Mouse (Mus musculus): ENCODE data around the gene Dao.

Gene Dao

DNA sequence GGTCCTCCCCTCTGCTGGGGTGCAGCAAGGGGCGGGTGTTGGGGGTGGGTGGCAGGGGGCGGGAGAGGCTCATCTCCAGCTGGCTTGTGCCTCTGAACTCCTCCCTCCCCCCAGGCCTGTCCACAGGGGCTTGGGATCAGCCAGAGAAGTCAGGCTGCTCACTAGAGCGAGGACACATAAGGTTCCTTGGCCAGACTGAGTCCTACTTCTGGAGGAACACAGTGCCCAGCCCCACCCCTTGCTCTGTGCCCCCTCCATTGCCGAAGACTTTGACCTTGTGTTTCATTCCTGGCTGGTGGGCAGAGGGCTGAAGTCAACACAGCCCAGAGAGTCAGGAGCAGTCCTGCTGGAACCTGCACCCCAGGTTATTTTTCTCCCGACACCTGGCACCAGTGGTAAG lies at the start of gene Dao:
TSS of gene Dao (plus strand) at position 162 of the 400 bp plus-strand sequence.
- no peak for DNase-seq (ENCODE audit: extremely low read depth, insufficient read length, low spot score)

GRCm38 (mm10) chr5:113954421-113954820 lies 49.1 kb upstream of the Dao start:
- DNase-seq (ENCODE audit: extremely low read depth, insufficient read length, low spot score), result peak; percentile 61

GRCm38 (mm10) chr5:113955281-113955680 lies 48.2 kb upstream of the Dao start:
- no peak for DNase-seq (ENCODE audit: extremely low read depth, insufficient read length, low spot score)

- no peak for DNase-seq (ENCODE audit: extremely low read depth, insufficient read length, low spot score)
Measured at GRCm38 (mm10) chr5:113955691-113956090, 47.8 kb upstream of the Dao start.

DNA sequence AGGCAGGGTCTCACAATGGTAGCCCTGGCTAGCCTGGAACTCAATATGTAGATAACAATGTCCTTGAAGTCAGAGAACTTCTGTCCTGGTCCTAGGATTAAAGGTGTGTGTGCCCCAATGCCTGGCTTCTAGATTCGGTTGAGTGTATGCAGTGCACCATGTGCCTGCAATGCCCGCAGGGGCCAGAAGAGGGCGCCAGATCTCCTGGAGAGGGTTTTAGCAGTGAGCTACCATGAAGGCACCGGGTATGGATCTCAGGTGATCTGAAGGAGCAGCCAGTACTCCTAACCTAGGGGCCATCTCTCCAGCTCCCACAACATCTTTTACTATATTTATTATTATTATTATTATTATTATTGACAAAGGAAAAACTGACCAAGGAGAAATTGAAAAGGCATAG lies 47.0 kb upstream of the Dao start:
- DNase-seq (ENCODE audit: extremely low read depth, insufficient read length, low spot score), result peak; percentile 39

GRCm38 (mm10) chr5:113959039-113959438 lies 44.5 kb upstream of the Dao start:
- no peak for DNase-seq (ENCODE audit: extremely low read depth, insufficient read length, low spot score)

GRCm38 (mm10) chr5:113960416-113960815 lies 43.1 kb upstream of the Dao start:
- DNase-seq (ENCODE audit: extremely low read depth, insufficient read length, low spot score), result no peak

DNA sequence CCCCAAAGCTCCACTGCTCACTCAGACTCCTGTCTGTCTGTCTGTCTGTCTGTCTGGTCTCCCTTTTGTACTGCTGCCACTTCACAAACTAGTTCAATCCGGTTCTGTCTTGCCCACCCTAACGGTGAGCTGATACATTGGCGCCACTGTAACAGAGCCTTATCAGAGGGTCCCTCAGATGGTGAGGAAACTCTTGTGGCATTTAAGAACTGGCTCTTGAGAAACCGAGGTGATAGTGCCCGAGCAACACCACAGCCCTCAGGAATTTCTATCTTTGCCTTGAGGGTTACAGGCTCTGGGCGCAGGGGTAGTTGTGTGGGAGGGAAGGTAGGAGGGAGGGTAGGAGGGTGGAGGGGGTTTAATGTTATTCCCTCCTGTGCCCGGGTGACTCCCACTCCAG lies 41.7 kb upstream of the Dao start:
- no peak for DNase-seq (ENCODE audit: extremely low read depth, insufficient read length, low spot score)

DNA sequence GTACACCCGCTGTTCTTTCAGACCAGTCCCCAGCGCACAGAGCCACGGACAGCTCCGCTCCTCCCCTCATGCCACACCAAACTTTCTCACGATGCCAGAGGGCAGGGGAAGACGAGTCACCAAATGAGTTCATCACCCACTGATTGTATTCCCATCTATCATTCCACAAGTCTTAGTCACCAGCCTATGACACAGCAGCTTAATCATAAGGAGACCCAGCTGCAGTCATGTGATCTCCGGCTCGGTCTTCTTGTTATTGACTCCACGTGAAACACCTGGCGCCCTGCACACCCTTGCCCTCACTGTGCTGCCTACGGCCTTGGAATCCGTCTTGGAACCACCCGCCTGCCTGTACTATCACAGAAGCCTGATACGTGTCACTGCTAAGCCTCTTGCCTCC lies 38.5 kb upstream of the Dao start:
- peak; percentile 38 for DNase-seq (ENCODE audit: extremely low read depth, insufficient read length, low spot score)

DNA sequence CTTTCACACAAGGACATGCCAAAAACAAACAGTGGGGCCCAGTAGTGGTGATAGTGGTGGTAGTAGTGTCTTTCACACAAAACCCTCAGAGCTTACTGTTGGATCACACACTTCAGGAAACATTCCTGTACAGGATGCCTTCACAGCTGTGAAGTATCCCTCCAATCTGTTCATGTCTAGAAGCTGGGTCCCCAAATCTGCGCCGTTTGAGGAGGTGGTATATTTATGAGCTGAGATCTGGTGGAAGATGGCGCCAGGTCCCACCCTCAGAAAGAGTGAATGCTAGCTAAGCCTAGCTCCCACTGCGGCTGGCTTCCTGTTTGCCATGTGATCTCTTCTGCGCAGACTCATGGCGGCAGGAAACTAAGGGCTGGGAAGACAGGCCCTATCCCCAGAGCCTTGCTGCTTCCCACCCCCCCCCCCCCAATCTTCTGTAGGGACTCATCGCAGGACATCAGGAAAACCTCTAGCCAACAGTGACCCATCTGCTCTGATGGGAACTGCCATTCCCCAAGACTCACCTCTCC lies 37.8 kb upstream of the Dao start:
- DNase-seq (ENCODE audit: extremely low read depth, insufficient read length, low spot score), result no peak

- DNase-seq (ENCODE audit: extremely low read depth, insufficient read length, low spot score), result no peak
Measured at GRCm38 (mm10) chr5:113966452-113967150, 36.9 kb upstream of the Dao start.

- DNase-seq (ENCODE audit: extremely low read depth, insufficient read length, low spot score), result no peak
Measured at GRCm38 (mm10) chr5:113968371-113968770, 35.1 kb upstream of the Dao start.

DNA sequence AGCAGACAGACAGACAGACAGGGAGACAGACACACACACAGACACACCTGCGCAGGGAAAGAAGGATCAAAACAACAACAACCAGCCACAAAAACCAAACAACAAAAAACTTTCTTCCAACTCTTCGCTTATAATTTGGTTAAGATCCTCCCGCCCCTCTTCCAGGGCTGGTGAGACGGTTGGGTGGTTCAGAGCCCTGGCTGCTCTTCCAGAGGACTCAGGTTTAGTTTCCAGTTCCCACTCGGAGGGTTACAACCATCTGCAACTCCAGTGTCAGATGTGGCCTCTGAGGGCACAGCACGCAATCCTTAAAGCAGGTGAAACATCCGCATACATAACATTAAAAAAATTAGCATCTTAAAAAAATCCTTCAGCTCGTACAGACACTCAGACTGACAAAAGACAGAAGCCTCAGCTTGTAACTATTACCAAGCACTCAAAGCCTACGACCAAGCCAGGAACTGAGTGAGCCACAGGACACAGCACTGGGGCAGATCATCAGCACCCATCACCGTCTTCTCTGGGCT lies 32.0 kb upstream of the Dao start:
- no peak for DNase-seq (ENCODE audit: extremely low read depth, insufficient read length, low spot score)

DNA sequence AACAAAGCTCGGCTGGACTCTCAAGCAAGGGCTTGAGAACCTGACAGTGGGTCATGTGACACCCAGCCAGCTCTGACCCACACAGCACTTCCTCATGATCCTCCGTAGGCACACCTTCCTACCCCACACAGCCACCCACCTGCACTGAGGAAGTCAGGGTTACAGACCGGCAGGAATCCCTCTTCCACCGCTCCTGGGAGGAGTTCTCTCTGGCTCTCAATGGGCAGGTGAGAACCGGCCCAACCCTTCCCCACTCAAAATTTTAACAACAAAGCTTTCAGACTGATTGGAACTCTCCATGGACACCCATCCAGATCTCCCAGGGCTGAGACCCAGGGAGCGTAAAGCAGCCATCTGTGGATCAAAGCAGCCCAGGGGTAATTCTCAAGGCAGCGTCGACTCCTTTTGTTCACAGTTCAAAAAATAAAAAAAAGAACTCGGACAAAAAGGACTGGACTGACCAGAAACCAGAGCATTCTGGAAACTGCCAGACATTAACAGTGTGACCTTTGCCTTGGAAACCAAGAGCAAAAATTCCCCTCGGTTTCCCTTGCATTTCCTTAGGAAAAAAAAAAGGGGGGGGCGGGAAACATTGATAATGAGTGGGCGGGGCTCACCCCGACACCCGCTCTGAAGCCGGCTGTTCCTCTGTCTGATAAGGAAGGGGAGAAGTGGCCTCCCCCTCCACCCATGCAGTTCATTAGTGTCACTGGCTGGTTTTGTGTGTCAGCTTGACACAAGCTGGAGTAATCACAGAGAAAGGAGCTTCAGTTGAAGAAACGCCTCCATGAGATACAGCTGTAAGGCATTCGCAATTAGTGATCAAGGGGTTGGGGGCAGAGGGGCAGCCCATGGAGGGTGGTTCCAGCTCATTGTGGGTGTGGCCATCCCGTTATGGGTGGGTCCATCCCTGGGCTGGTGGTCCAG lies 30.7 kb upstream of the Dao start:
- DNase-seq (ENCODE audit: extremely low read depth, insufficient read length, low spot score), result no peak

DNA sequence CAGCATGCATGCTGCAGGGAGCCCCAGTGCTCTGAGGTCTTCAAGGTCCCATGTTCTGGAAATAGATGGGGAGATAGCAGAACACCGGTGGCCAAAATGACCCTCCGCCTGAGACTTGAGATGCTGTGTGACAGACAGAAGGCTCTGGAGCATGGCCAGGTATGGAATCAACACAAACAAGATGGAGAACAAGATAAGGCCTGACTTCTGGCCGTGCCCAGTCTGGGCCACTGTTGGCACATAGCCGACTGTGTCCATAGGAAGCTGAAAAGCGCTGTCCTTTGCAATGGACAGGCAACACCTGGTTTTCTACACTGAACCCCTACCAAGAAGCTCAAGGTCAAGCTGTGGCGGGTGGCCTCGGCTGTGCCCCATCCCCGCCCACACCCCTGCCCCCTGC lies 29.7 kb upstream of the Dao start:
- DNase-seq (ENCODE audit: extremely low read depth, insufficient read length, low spot score), result no peak

DNA sequence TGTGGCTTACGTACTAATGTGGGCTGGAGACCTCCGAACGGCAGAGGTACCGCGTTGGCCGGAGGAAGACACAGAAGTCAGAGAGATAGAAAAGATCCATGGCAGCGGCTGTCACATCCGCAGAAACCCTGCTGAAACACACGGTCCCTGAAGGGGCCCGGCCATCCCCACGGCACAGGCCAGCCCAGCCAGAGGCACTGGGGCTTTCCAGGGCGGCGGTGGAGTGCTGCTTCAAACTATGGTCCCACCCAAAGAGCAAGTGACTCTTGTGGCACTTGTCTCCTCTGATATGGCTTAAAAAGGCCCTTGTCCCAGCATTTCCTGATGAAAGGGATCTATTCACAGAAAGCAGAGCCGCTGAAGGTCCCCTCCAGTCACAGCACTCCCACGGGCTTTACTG lies 28.9 kb upstream of the Dao start:
- no peak for DNase-seq (ENCODE audit: extremely low read depth, insufficient read length, low spot score)

DNA sequence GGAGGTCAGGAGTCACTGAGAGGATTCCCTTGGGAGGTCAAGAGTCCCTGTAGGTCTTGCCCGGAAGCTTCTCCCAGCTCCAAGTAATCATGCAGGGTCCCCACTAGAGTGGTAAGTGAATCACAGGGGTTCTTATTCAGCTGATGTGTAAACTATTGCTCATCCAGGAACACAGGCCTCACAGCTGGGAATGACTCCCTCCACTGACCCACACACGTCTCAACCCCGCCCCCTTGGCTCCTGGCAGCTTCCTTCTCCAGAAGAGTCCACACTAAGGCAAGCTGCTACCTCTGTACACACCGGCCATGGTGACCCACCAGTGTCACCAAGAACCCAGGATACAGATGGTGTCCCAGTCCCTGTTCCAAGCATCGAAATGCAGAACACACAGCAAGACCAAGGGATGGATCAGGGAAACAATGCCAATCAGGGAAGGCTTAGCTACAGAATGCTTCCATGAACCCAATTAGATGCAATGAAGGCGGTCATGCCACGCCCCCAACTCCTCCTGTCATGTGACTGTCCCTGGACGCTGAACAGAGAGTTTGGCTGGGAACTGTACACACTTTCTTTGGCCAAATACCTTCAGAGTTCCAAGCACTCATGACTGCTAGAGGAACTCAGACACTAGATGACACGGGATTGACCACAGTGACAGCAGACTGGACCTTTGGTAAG lies 27.8 kb upstream of the Dao start:
- DNase-seq (ENCODE audit: extremely low read depth, insufficient read length, low spot score), result peak; percentile 85

- no peak for DNase-seq (ENCODE audit: extremely low read depth, insufficient read length, low spot score)
Measured at GRCm38 (mm10) chr5:113976597-113976996, 26.9 kb upstream of the Dao start.

DNA sequence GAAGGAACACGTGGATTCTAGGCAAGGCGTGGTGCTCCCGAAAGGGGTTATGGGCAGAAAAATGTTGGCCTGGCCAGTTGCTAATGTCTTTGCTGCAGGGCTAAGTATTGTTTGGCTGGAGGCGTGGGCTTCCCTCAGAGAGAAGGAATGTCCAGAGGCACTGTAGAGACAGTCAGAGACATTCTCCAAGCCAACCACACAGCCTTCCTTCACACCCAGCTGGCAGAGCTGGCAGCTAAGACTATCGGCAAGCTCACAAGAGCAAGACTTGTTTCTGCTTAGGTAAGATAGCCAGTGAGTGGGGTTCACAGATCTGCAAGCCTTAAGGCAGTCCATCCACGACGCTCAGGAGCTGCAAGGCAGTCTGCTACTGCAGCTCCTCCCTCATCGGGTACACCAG lies 26.2 kb upstream of the Dao start:
- no peak for DNase-seq (ENCODE audit: extremely low read depth, insufficient read length, low spot score)

DNA sequence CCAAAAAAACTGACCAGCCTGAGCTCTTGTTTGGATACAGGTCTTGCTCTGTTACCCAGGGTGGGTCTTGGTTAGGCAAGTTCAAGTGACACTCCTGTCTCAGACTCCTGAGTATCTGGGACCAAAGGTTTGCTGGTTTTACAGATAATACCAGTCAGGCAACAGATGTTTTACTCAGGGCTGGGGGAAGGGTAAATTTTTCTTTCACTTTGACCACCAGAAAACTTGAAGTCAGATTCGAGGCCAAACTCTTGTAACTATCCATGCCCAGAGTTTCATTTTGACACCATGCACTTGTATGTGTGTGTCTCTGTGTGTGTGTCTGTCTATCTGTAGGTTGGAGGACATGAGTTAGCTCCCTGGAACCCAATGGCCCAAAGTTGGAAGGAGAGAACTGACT lies 23.0 kb upstream of the Dao start:
- no peak for DNase-seq (ENCODE audit: extremely low read depth, insufficient read length, low spot score)

GRCm38 (mm10) chr5:113981171-113981570 lies 22.3 kb upstream of the Dao start:
- no peak for DNase-seq (ENCODE audit: extremely low read depth, insufficient read length, low spot score)
